Mouse (Mus musculus) stomach, postnatal 0 days (tissue): ENCODE results near the gene Eng. TPM values are rescaled to one million over a fixed set of nuclear protein-coding genes. Genes with fewer than 3 reads are reported as not detected.
A peak's percentile ranks its signal among the peaks of the same experiment; 100 is the strongest.

ENCODE experiments used
- ATAC-seq: fragments of 200-750 bp; cut with Nextera tagmentation; 2 replicates; pipeline ENCODE4 v1.8.0; 2017; ENCODE audit not compliant: low FRiP score, low TSS enrichment
- DNase-seq: peaks from one replicate; pipeline ENCODE4 v3.0.0-alpha.2; 2016; ENCODE audit warnings: low spot score
- H3K27ac ChIP-seq: fragments of 300-500 bp; sonication (generic); replicated peaks from 2 replicates; pipeline ENCODE4 v1.5.1; 2014; ENCODE audit warnings: mild to moderate bottlenecking, control low read depth
- H3K27me3 ChIP-seq: fragments of 300-500 bp; sonication (generic); 2 replicates; pipeline ENCODE4 v1.6.1; 2014; ENCODE audit warnings: low read length; ENCODE audit not compliant: control insufficient read depth, insufficient read depth
- H3K36me3 ChIP-seq: fragments of 300-500 bp; sonication (generic); 2 replicates; pipeline ENCODE4 v1.6.1; 2014; ENCODE audit warnings: low read length, mixed read lengths; ENCODE audit not compliant: control insufficient read depth, insufficient read depth
- H3K4me1 ChIP-seq: fragments of 300-500 bp; sonication (generic); replicated peaks from 2 replicates; pipeline ENCODE4 v1.6.1; 2014; ENCODE audit warnings: antibody characterized with exemption; ENCODE audit not compliant: control insufficient read depth, insufficient read depth
- H3K4me2 ChIP-seq: fragments of 300-500 bp; sonication (generic); replicated peaks from 2 replicates; pipeline ENCODE4 v1.6.1; 2014; ENCODE audit warnings: low read depth, mild to moderate bottlenecking, control low read depth, moderate library complexity
- H3K4me3 ChIP-seq: fragments of 300-500 bp; sonication (generic); 2 replicates; pipeline ENCODE4 v1.5.1; 2014; ENCODE audit warnings: low read depth, low read length, control low read depth
- H3K9ac ChIP-seq: fragments of 300-500 bp; sonication (generic); 2 replicates; pipeline ENCODE4 v1.6.1; 2014; ENCODE audit warnings: mild to moderate bottlenecking, low read length, control low read depth, mixed read lengths
- H3K9me3 ChIP-seq: fragments of 300-500 bp; sonication (generic); 2 replicates; pipeline ENCODE4 v1.6.1; 2016; ENCODE audit warnings: low read length; ENCODE audit not compliant: control insufficient read depth
- CTCF ChIP-seq: IDR thresholded peaks from 2 replicates; pipeline ENCODE4 v1.5.1; 2016; ENCODE audit warnings: antibody characterized with exemption, low read depth, mild to moderate bottlenecking, moderate library complexity
- EP300 ChIP-seq: optimal IDR thresholded peaks from 2 replicates; pipeline ENCODE3; 2016; ENCODE audit warnings: antibody characterized with exemption
- WGBS: fragments of 180-500 bp; shearing (Covaris S2); extraction: QIAGEN DNeasy Blood & Tissue Kit; methylation state at CpG from one replicate; pipeline ENCODE4 v1.1.7; 2014; 5-methylcytosine and 5-hydroxymethylcytosine counted together
- polyA plus RNA-seq: library from polyadenylated mRNA; unstranded; fragments of >200 nt; fragmentation: Nextera tagmentation; extraction: Ambion mirVana; gene quantifications from 2 replicates; pipeline ENCODE4 v1.2.1, GENCODE M21; 2015

The Eng gene
- polyA plus RNA-seq, 1 experiment from 2014 or later, result 23.0 TPM

GRCm38 (mm10) chr2:32654743-32655393 lies 8.5 kb downstream of the Eng start:
- H3K9ac ChIP-seq, result no peak overlapping the region

DNA sequence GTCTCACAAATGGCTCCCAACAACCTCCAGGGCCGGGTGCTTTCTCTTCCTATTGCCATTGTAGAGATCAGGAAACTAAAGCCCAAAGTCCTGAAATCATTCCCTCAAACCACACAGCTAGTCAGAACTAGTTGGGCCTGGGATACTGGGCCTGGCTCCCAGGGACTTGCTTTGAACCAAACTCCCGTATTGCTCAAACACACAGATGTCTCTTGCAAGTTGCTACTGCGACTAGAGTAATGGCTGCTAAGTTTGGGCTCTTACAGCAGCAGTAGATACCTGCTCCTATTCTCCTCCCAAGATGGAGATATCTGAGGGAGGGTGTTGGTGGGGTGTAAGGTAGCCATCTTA lies 9.0 kb downstream of the Eng start:
- Histone ChIP-seq H3K9me3 (no peaks in the 10 kb centered on the region), H3K27me3 (no peaks in the 10 kb centered on the region), H3K9ac (no peak overlapping the region), H3K27ac (peak overlapping the region; percentile 74), H3K4me3 (no peak overlapping the region), H3K36me3 (no peaks in the 10 kb centered on the region), H3K4me2 (no peak overlapping the region), H3K4me1 (no peaks in the 10 kb centered on the region)
- WGBS, result 71% methylated on average over 3 of the region's 3 CpGs
- no peak for TF ChIP-seq EP300
- TF ChIP-seq CTCF, result no peak
- no peak for DNase-seq
- ATAC-seq, result no peak

More at GRCm38 (mm10) chr2:32654743-32655393, 8.5 kb downstream of the Eng start:
- no peak for TF ChIP-seq EP300
- TF ChIP-seq CTCF, result no peak
- no peaks in the 10 kb centered on the region for H3K36me3 ChIP-seq
- WGBS, result 67% methylated on average over 14 of the region's 14 CpGs
- H3K9me3 ChIP-seq, result no peaks in the 10 kb centered on the region
- peak; percentile 15; the same call in 1 of the 2 replicates for ATAC-seq
- no peaks in the 10 kb centered on the region for H3K27me3 ChIP-seq
- DNase-seq, result no peak
- no peak overlapping the region for H3K4me2 ChIP-seq
- no peaks in the 10 kb centered on the region for H3K4me1 ChIP-seq
- H3K27ac ChIP-seq, result peak overlapping the region; percentile 74
- no peak overlapping the region for H3K4me3 ChIP-seq

- no peaks in the 10 kb centered on the region for H3K4me1 ChIP-seq
- DNase-seq (peak; percentile 14), ATAC-seq (peak; percentile 34; the same call in 1 of the 2 replicates)
- H3K4me2 ChIP-seq, result no peak overlapping the region
- H3K27ac ChIP-seq, result peak overlapping the region; percentile 74
- no peaks in the 10 kb centered on the region for H3K36me3 ChIP-seq
- no peak overlapping the region for H3K4me3 ChIP-seq
- H3K9me3 ChIP-seq, result no peaks in the 10 kb centered on the region
- H3K27me3 ChIP-seq, result no peaks in the 10 kb centered on the region
- 60% methylated on average over 11 of the region's 12 CpGs for WGBS
- H3K9ac ChIP-seq, result no peak overlapping the region
- TF ChIP-seq CTCF, result no peak
- no peak for TF ChIP-seq EP300
Measured at GRCm38 (mm10) chr2:32655826-32656225, 9.4 kb downstream of the Eng start.

DNA sequence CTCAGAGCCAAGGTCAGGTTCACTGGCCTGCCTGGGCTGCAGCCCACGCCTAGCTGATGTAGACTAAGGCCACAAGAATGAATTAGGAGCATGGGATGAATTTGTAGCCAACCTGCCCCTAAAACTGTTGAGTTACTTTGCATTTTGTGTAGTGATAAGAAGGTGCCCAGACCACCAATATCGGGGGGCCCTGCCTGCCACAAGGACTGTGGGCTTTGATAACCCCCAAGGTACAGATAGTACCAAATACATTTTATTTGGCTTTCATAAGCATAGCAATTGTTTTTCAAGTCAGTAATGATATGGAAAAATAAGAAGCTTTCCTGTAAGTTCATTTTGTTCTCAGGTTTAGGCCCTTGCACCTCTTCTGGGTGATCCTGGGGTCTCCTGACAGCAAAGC lies 12.5 kb downstream of the Eng start:
- H3K27me3 ChIP-seq, result no peaks in the 10 kb centered on the region
- no peak overlapping the region for H3K9ac ChIP-seq
- H3K27ac ChIP-seq, result no peak overlapping the region
- no peak for ATAC-seq
- H3K4me3 ChIP-seq, result no peak overlapping the region
- TF ChIP-seq CTCF (no peak), EP300 (no peak)
- H3K4me1 ChIP-seq, result peaks cover 4% of the 10 kb centered on the region
- no peaks in the 10 kb centered on the region for H3K36me3 ChIP-seq
- WGBS, result 92% methylated on average over 2 of the region's 2 CpGs
- H3K9me3 ChIP-seq, result no peaks in the 10 kb centered on the region
- no peak for DNase-seq
- no peak overlapping the region for H3K4me2 ChIP-seq

DNA sequence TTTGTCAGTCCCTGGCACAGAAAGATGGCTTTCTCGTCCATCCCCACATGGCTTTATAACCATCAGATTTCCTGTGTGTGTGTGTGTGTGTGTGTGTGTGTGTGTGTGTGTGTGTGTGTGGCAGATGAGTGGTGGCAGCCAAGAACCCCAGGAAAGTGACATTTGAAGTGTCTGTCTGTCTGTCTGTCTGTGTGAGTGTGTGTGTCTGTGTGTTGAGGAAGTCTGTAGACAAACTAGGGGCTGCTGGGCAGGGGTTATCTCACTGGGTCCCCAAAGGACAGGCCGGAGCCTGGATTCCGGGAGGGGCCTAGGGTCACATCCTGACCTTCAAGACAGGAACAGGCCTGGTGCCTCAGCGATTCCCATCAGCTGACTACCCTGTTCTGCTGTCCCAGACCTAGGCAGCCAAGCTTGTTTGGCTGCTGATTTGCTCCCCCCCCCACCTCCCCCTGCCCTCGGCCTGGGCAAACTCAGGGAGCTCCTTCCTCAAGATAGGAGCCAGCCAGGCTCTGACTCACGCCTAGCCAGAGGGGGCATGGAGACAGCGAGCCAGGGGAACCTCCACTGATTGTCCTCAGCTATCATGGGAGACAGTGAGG lies 15.2 kb downstream of the Eng start:
- Histone ChIP-seq H3K9me3 (no peaks in the 10 kb centered on the region), H3K4me2 (no peak overlapping the region), H3K4me1 (peaks cover 4% of the 10 kb centered on the region), H3K4me3 (no peak overlapping the region), H3K27ac (peak overlapping the region; percentile 58), H3K27me3 (no peaks in the 10 kb centered on the region), H3K36me3 (no peaks in the 10 kb centered on the region), H3K9ac (no peak overlapping the region)
- peak; percentile 68 for DNase-seq
- 0 out of 2 replicates have a peak, but pooled peaks have one; percentile 1 for TF ChIP-seq CTCF
- no peak for TF ChIP-seq EP300
- ATAC-seq, result peak; percentile 72
- 40% methylated on average over 7 of the region's 7 CpGs for whole genome bisulfite sequencing

- Histone ChIP-seq H3K27ac (peak overlapping the region; percentile 58), H3K9me3 (no peaks in the 10 kb centered on the region), H3K36me3 (no peaks in the 10 kb centered on the region), H3K27me3 (no peaks in the 10 kb centered on the region), H3K4me1 (peaks cover 4% of the 10 kb centered on the region), H3K9ac (no peak overlapping the region), H3K4me2 (no peak overlapping the region), H3K4me3 (no peak overlapping the region)
- TF ChIP-seq EP300 (no peak), CTCF (no peak)
- DNase-seq (peak; percentile 12), ATAC-seq (no peak)
- WGBS, result 42% methylated on average over 5 of the region's 5 CpGs
Measured at GRCm38 (mm10) chr2:32662291-32662690, 15.9 kb downstream of the Eng start.
